Mouse (Mus musculus) c-Kit-positive CD71-negative TER-119-negative erythroid progenitor cells, embryonic 14.5 days (primary cell): ENCODE measurements around the gene H2-Q1.
"Not testable (repeated sequence)": the region's sequence is repeated elsewhere in the genome, so short reads cannot be mapped to it uniquely, and the experiment has no call there.

Experiments
- DNase-seq: peaks from one replicate; pipeline ENCODE4 v3.0.0-alpha.2; 2013; ENCODE audit warnings: low read depth

H2-Q1 gene

DNA sequence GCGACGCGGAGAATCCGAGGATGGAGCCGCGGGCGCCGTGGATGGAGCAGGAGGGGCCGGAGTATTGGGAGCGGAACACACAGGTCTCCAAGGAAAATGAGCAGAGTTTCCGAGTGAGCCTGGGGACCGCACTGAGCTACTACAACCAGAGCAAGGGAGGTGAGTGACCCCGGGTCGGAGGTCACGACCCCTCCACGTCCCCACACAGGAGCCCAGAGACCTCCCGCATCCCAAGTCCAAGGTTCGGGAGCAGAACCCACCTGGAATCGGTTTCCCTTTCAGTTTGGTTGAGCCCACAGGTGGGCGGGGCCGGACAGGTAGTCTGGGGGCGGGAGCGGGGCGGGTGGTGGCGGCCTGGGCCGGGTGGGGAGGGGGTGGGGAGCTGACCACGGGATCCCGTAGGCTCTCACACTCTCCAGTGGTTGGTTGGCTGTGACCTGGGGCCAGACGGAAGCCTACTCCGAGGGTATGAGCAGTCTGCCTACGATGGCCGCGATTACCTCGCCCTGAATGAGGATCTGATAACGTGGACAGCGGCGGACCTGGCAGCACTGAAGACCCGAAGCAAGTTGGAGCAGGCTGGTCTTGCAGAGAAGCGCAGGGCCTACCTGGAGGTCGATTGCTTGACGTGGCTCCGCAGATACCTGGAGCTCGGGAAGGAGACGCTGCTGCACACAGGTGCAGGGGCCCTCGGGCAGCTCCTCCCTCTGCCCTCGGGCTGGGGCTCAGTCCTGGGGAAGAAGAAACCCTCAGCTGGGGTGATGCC is 22.7 kb downstream of the H2-Q1 start:
- DNase-seq = no peak

- DNase-seq = not testable (repeated sequence)
Observed at GRCm38 (mm10) chr17:35347659-35348058, 27.5 kb downstream of the H2-Q1 start.

DNA sequence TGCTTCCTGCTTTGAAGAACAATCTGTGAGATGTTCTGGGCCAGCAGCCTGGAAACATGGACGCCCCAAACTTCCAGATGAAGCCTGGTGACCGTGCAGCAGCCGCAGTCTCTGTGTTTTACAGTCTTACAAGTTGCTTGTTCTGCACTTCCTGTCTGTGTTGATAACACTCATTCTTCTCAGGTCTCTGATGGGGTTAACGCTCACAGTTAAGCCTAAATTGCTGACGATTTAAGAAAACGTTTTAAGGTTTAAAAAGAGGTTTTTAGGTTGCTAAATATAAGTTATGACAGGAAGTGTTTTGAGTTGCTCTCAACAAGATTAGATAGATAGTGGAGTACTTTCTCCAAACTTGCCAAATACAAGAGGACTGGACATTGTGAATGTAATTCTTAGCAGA is 33.1 kb downstream of the H2-Q1 start:
- DNase-seq = not testable (repeated sequence)

DNA sequence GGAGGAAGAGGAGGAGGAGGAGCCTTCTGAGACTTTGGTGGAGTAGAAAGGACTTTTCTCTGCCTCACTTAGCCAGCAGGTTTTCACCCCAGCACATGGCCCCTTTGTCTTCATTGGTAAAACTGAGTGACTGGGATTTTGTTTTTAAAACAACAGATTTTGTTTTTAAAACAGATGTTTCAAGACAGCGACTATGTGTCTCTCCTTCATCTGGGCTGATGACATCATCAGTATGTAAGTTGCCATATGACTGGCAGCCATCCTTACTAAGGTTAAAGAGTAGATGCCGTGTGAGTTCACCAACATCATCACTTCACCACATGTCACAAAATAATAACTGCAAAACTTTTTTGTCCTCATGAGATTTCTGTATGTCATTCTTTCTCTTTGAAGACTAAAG is 33.9 kb downstream of the H2-Q1 start:
- DNase-seq = no peak

DNA sequence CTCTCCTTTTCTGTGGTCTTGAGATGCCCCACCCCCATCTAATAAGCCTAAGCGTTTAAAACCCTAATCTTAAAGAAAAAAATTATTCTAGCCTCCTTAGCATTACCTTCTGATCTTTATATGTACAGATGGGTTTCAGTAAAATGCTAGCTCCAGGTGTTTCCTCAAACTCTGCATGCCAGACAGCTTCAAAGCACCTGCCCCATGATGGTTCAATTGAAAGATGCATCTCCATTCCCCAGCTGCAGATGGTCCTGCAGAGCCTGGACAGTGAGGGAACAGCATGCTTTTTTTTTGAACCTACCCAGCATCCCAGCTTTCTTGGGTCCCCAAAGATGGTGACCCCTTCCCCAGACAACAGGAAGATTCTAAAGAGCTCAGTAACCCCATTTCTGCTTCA is 36.9 kb downstream of the H2-Q1 start:
- DNase-seq = no peak

DNA sequence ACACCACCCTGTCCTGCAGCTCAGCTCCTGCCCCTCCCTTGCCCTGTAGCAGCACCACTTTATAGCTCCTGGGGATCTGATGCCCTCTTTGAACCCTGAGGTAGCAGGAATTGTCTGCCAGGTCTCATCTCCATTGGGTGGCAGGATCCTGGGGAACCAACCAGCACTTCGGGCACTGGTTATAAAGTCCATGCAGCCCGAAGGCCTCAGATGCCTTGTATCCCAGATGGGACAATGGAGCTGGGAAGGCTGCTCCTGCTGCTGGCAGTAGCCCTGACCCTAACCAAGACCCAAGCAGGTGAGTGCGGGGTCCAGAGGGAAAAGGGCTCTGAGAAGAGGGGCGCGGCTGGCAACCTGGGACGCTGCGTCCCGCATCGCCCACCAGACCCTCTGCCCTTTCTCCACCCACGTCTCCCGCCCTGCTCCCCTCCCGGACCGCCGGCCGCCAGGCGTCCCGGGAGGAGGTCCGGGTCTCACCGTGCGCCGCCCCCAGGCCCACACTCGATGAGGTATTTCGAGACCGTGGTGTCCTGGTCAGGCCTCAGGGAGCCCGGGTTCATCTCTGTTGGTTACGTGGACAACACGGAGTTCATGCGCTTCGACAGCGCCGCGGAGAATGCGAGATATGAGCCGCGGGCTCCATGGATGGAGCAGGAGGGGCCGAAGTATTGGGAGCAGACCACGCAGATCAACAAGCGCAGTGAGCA is 38.7 kb downstream of the H2-Q1 start:
- DNase-seq = no peak

DNA sequence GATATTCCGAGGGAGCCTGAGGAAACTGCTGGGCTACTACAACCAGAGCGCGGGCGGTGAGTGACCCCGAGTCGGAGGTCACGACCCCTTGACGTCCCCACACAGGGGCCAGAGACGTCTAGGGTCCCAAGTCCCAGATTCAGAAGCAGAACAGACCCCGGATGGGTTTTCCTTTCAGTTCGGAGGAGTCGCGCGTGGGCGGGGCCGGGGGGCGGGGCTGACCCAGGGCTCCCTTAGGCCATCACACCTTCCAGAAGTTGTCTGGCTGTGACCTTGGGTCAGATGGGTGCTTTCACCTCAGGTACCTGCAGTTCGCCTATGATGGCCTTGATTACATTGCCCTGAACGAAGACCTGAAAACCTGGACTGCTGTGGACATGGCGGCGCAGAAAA is 39.3 kb downstream of the H2-Q1 start:
- no peak for DNase-seq
